Mouse (Mus musculus) stomach, embryonic 15.5 days (tissue): Measurements from ENCODE around the gene Casp8. TPM values are rescaled to one million over a fixed set of nuclear protein-coding genes. Genes with fewer than 3 reads are reported as not detected.
A peak's percentile ranks its signal among the peaks of the same experiment; 100 is the strongest.
"Not testable (repeated sequence)": the region's sequence is repeated elsewhere in the genome, so short reads cannot be mapped to it uniquely, and the experiment has no call there.

Source experiments
- ATAC-seq: fragments of 200-750 bp; cut with Nextera tagmentation; 2 replicates; pipeline ENCODE4 v1.8.0; 2017; ENCODE audit warnings: low read depth, moderate number of reproducible peaks, moderate TSS enrichment; ENCODE audit not compliant: insufficient read depth, low FRiP score
- H3K27ac ChIP-seq: fragments of 300-500 bp; sonication (generic); 2 replicates; pipeline ENCODE4 v1.5.1; 2015; ENCODE audit warnings: mild to moderate bottlenecking, inconsistent platforms
- H3K27me3 ChIP-seq: fragments of 300-500 bp; sonication (generic); replicated peaks from 2 replicates; pipeline ENCODE4 v1.6.1; 2015; ENCODE audit warnings: inconsistent platforms
- H3K36me3 ChIP-seq: fragments of 300-500 bp; sonication (generic); 2 replicates; pipeline ENCODE4 v1.6.1; 2015; ENCODE audit warnings: inconsistent platforms
- H3K4me1 ChIP-seq: fragments of 300-500 bp; sonication (generic); 2 replicates; pipeline ENCODE4 v1.6.1; 2015; ENCODE audit warnings: inconsistent platforms
- H3K4me2 ChIP-seq: fragments of 300-500 bp; sonication (generic); 2 replicates; pipeline ENCODE4 v1.6.1; 2015; ENCODE audit warnings: mild to moderate bottlenecking, inconsistent platforms
- H3K4me3 ChIP-seq: fragments of 300-500 bp; sonication (generic); replicated peaks from 2 replicates; pipeline ENCODE4 v1.5.1; 2015; ENCODE audit warnings: inconsistent platforms
- H3K9ac ChIP-seq: fragments of 300-500 bp; sonication (generic); 2 replicates; pipeline ENCODE4 v1.6.1; 2015; ENCODE audit warnings: inconsistent platforms
- H3K9me3 ChIP-seq: fragments of 300-500 bp; sonication (generic); 2 replicates; pipeline ENCODE4 v1.6.1; 2016; ENCODE audit warnings: inconsistent platforms
- WGBS: fragments of 180-500 bp; shearing (Covaris S2); methylation state at CpG from one replicate; pipeline ENCODE4 v1.1.7; 2015; 5-methylcytosine and 5-hydroxymethylcytosine counted together
- polyA plus RNA-seq: library from polyadenylated mRNA; unstranded; fragments of >200 nt; fragmentation: Nextera tagmentation; extraction: Ambion mirVana; gene quantifications from 2 replicates; pipeline ENCODE4 v1.2.1, GENCODE M21; 2015

The Casp8 gene
- polyA plus RNA-seq, 1 experiment from 2014 or later = 41.8 TPM

DNA sequence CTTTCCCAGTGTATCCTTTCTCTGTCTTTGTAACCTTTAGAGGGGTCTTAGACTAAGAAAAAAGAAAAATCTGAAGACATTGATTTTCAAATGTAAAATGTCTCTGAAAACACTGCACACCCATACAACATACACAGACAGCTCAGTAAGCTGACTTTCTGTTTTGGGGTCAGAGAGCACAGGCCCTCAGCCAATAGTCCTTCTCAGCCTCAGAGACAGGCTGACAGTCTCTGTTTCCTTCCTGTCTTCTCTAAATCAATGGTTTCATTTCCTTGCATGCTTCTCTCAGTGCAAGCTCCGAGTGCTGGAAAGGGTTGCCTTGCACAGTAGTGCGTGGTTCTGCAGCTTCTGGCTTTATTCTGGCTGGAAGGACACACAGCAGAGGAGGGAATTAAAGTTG, 21.3 kb upstream of the Casp8 start:
- ATAC-seq = no peak
- no peak overlapping the region for H3K27ac ChIP-seq
- no peak overlapping the region for H3K4me2 ChIP-seq
- H3K9me3 ChIP-seq = no peaks in the 10 kb centered on the region
- 55% methylated on average over 2 of the region's 2 CpGs for WGBS
- H3K36me3 ChIP-seq = no peaks in the 10 kb centered on the region
- H3K27me3 ChIP-seq = no peaks in the 10 kb centered on the region
- no peak overlapping the region for H3K9ac ChIP-seq
- H3K4me3 ChIP-seq = no peak overlapping the region
- no peaks in the 10 kb centered on the region for H3K4me1 ChIP-seq

DNA sequence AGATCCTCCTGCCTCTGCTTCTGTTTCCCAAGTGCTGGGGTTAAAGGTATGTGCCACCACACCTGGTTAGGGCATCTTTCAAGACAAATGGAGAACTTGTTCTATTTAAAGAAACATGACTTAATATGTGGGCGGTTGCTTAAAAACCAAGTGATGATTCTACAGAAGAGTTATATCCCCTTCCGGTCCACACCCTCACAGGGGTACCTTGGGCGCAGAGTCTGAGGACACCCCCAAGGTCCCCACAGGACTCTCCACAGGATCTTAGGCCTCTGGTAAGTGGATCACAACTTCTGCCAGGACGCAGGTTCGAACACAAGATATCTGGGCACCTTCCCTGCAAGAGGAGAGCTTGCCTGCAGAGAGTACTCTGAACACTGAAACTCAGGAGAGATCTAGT, 19.8 kb upstream of the Casp8 start:
- ATAC-seq = no peak
- WGBS = 93% methylated on average over 5 of the region's 5 CpGs
- no peak overlapping the region for H3K4me2 ChIP-seq

DNA sequence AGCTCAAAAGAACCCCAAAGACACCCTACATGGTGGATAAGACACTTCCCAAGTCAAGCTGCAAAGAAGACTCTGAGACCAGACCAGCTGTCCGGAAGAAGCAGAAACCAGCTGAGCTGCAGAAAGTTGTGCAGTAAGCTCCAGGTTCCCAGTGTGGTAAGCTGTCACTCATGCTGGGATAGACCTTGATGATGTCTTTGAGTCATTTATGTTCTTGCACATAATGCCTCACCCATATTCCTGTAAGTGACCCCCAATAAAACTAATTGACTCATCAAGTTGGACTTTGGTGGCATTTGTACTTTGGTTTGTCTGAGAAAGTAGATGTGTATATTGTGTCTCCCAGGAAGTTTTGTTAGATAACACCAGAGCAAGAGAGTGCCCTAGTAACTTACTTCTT, 17.6 kb upstream of the Casp8 start:
- 93% methylated on average over 1 of the region's 1 CpGs for WGBS
- H3K27ac ChIP-seq = no peak overlapping the region
- ATAC-seq = no peak

More for the DNA sequence above, 19.8 kb upstream of the Casp8 start:
- Histone ChIP-seq H3K4me3 (no peak overlapping the region), H3K27ac (no peak overlapping the region), H3K4me1 (no peaks in the 10 kb centered on the region), H3K9ac (no peak overlapping the region), H3K27me3 (no peaks in the 10 kb centered on the region), H3K9me3 (no peaks in the 10 kb centered on the region), H3K36me3 (no peaks in the 10 kb centered on the region)

DNA sequence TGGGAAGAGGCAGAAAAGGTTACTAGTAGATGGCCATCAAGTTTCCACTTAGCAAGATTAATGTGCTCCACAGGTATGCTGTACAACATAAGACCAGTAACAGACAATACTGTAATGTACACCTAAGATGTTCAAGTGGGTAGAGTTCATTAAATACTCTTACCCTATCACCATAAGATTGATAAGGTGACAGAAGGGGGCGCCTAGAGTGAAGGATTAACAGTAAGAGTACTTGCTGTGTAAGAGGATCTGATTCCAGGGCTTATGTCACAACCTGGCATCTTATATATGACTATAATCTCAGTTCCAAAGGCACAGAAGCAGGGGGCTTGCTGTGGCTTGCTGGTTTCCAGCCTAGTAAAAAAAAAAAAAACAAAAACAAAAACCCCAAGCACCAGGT, 16.9 kb upstream of the Casp8 start:
- Histone ChIP-seq H3K36me3 (no peaks in the 10 kb centered on the region), H3K9me3 (no peaks in the 10 kb centered on the region), H3K9ac (no peak overlapping the region), H3K27me3 (no peaks in the 10 kb centered on the region), H3K27ac (no peak overlapping the region), H3K4me3 (no peak overlapping the region), H3K4me2 (no peak overlapping the region), H3K4me1 (no peaks in the 10 kb centered on the region)
- 10% methylated on average over 1 of the region's 1 CpGs for WGBS
- ATAC-seq = no peak

More for the DNA sequence above, 17.6 kb upstream of the Casp8 start:
- Histone ChIP-seq H3K9ac (no peak overlapping the region), H3K4me1 (no peaks in the 10 kb centered on the region), H3K9me3 (no peaks in the 10 kb centered on the region), H3K27me3 (no peaks in the 10 kb centered on the region), H3K4me2 (no peak overlapping the region), H3K36me3 (no peaks in the 10 kb centered on the region), H3K4me3 (no peak overlapping the region)

DNA sequence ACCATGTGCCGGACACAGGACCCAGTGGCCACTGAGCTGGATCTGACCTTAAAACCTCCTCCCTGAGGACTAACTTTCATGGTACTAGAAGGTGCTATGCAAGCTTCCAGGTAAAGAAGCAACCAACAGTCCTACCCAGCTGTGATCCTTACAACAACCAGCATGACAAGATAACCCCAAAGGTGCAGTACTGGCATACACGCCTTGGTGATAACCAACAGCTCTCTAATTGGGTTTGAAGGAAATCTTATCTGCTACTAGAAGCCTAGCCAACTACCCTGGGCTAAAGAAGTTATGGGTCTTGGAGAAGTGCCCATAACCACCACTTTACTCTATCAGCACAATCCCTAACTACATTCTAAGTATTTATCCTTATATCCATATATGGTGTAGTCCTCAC, 8.9 kb upstream of the Casp8 start:
- Histone ChIP-seq H3K9ac (no peak overlapping the region), H3K27ac (no peak overlapping the region), H3K9me3 (no peaks in the 10 kb centered on the region), H3K27me3 (no peaks in the 10 kb centered on the region), H3K4me3 (no peak overlapping the region), H3K4me1 (no peaks in the 10 kb centered on the region), H3K36me3 (no peaks in the 10 kb centered on the region), H3K4me2 (no peak overlapping the region)
- no peak for ATAC-seq
- 84% methylated on average over 2 of the region's 2 CpGs for WGBS

DNA sequence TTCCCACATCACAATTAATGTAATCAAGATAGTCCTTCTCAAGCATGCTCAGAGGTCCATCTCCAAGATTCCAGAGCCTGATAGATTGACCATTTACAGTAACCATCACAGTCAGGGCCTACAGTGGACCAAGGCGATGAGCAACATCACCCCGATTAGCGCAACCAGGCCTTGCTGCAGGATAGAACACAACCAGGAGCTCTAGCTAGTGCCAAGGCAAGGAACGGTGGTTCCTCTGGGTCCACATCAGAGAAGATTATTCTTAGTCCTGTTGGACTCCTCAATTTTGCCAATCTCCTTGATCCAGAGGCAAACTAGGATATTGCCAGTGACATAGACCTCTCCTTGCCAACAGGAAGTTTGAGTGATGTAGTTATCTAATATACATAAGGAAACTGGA, 6.8 kb upstream of the Casp8 start:
- Histone ChIP-seq H3K4me1 (no peaks in the 10 kb centered on the region), H3K9me3 (no peaks in the 10 kb centered on the region), H3K4me2 (no peak overlapping the region), H3K27ac (no peak overlapping the region), H3K9ac (no peak overlapping the region), H3K4me3 (no peak overlapping the region), H3K27me3 (no peaks in the 10 kb centered on the region), H3K36me3 (no peaks in the 10 kb centered on the region)
- ATAC-seq = no peak
- over 99% methylated on average over 4 of the region's 4 CpGs for WGBS

DNA sequence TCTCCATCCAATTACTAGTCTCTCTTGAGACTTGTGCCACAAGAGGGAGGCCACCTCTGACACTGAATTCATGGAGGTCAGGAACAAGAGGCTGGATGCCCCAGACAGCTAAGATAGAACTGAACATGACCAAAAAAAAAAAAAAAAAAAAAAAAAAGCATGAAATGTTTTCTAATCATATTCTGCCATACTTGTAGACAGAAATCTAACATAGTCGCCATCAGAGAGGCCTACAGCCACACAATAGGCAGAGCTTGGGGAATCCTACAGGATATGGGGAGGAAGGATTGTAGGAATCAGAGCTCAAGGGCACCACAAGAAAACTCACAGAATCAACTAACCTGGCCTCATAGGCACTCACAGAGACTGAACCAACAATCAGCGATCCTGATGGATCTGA, 469 bp upstream of the Casp8 start:
- H3K4me3 ChIP-seq = peak overlapping the region; percentile 52
- 0 out of 2 replicates have a peak, but pooled peaks cover 2% of the 10 kb centered on the region for H3K36me3 ChIP-seq
- no peaks in the 10 kb centered on the region for H3K4me1 ChIP-seq
- H3K9me3 ChIP-seq = no peaks in the 10 kb centered on the region
- peak overlapping the region; percentile 88 for H3K27ac ChIP-seq
- H3K9ac ChIP-seq = no peak overlapping the region
- H3K27me3 ChIP-seq = no peaks in the 10 kb centered on the region
- peak overlapping the region; percentile 78 for H3K4me2 ChIP-seq
- no peak for ATAC-seq
- WGBS = 50% methylated on average over 2 of the region's 2 CpGs

DNA sequence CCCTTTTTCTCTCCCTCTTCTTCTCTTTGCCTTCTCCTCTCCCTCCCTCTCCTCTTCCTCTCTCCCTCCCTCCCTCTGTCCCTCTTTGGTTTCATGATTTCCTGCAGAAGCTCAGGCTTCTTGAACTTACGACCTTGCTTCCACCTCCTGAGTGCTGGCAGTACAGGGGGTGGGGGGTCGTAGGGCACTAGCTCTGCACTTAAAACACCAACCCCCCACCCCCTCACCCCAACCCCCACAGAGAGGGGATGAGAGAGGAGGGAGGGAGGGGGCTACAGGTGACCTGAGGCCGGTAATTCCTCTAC, 837 bp downstream of the Casp8 start:
- Histone ChIP-seq H3K27ac (peak overlapping the region; percentile 88), H3K9ac (peak overlapping the region; percentile 59), H3K36me3 (0 out of 2 replicates have a peak, but pooled peaks cover 2% of the 10 kb centered on the region), H3K4me3 (peak overlapping the region; percentile 52), H3K4me2 (peak overlapping the region; percentile 78), H3K27me3 (no peaks in the 10 kb centered on the region), H3K9me3 (no peaks in the 10 kb centered on the region), H3K4me1 (no peaks in the 10 kb centered on the region)
- ATAC-seq = 0 out of 2 replicates have a peak, but pooled peaks have one; percentile 8
- WGBS = 3% methylated on average over 3 of the region's 3 CpGs

DNA sequence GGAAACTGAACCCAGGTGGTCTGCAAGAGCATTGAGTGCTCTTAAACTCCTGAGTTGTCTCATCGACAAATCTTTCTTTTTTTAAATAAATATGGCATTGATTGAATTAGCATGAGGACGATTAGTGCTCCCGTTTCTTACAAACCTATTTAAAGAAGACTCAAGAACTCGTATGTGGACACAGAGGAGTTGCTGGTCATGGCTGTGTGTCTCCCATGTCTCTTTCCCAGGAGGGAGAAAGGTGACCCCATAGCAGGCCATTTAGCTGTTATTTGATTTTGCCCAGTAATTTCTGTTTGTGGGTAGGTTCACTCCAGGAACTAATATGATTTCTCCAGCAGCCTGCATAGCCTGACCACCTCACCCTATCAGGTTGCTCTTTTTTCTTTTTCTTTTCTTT, 1.7 kb downstream of the Casp8 start:
- H3K4me3 ChIP-seq = peak overlapping the region; percentile 10; the same call in 1 of the 2 replicates
- WGBS = 47% methylated on average over 4 of the region's 4 CpGs
- ATAC-seq = no peak

DNA sequence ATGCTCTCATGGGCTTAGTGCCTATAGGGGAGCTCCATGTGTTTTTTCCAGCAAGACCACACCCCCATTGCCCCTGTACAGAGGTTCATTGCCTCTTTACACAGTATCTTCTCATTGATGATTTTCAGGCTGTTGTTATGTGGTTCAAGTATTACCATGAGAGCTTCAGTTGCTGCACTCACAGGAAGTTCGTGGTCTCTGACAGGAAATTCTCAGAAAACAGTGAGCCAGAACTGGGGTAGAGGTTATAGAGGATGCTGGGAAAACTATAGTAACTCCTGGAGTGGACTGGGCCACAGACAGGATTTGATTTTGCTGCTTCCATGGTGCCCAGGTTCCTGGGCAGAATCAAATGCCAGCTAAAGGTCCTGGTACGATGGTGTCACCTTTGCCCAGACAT, 2.2 kb downstream of the Casp8 start:
- WGBS = 69% methylated on average over 2 of the region's 2 CpGs
- Histone ChIP-seq H3K4me3 (no peak overlapping the region), H3K9me3 (no peaks in the 10 kb centered on the region), H3K4me1 (no peaks in the 10 kb centered on the region), H3K36me3 (0 out of 2 replicates have a peak, but pooled peaks cover 2% of the 10 kb centered on the region), H3K27me3 (no peaks in the 10 kb centered on the region), H3K4me2 (peak overlapping the region; percentile 39), H3K9ac (no peak overlapping the region), H3K27ac (no peak overlapping the region)
- no peak for ATAC-seq

More for the DNA sequence above, 1.7 kb downstream of the Casp8 start:
- Histone ChIP-seq H3K9ac (no peak overlapping the region), H3K4me2 (peak overlapping the region; percentile 39), H3K27ac (no peak overlapping the region), H3K4me1 (no peaks in the 10 kb centered on the region), H3K27me3 (no peaks in the 10 kb centered on the region), H3K36me3 (0 out of 2 replicates have a peak, but pooled peaks cover 2% of the 10 kb centered on the region), H3K9me3 (no peaks in the 10 kb centered on the region)

DNA sequence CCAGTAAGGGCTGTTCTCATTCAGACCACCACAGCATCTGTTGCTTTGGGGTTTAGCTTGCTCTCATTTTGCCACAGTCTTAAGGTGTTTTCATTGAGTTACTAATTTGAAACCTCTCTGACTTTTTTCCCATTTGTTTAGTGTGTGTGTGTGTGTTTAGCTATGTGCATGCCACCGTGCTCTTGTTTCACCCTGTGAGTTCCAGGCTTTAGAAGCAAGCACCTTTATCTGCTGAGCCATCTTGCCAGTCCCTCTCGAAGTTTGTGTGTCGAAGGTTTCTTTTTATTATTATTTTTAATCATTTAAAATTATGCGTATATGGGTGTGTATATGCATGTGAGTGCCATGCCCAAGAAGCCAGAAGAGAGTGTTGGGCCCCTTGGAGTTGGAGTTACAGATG, 3.7 kb downstream of the Casp8 start:
- 0 out of 2 replicates have a peak, but pooled peaks cover 2% of the 10 kb centered on the region for H3K36me3 ChIP-seq
- no peak for ATAC-seq
- H3K27ac ChIP-seq = no peak overlapping the region
- no peaks in the 10 kb centered on the region for H3K27me3 ChIP-seq
- H3K9me3 ChIP-seq = no peaks in the 10 kb centered on the region
- H3K9ac ChIP-seq = no peak overlapping the region
- H3K4me3 ChIP-seq = no peak overlapping the region
- H3K4me1 ChIP-seq = no peaks in the 10 kb centered on the region
- WGBS = 95% methylated on average over 4 of the region's 4 CpGs
- no peak overlapping the region for H3K4me2 ChIP-seq

DNA sequence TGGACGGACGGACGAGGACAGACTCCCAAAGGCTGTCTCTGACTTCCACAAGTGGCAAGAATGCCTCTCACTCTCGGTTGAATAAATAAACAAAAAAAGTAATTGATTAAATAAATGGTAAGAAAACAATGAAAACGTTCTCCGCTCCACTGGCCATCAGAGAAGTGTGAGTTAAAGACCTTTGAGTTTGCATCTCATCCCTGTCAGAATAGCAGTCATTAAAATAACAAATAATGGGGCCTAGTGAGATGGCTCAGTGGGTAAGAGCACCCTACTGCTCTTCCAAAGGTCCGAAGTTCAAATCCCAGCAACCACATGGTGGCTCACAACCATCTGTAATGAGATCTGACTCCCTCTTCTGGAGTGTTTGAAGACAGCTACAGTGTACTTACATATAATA, 5.5 kb downstream of the Casp8 start:
- H3K9me3 ChIP-seq, H3K27me3 ChIP-seq, H3K4me2 ChIP-seq, H3K9ac ChIP-seq, H3K4me1 ChIP-seq, H3K27ac ChIP-seq, ATAC-seq, H3K36me3 ChIP-seq, H3K4me3 ChIP-seq: not testable (repeated sequence)
- WGBS = 77% methylated on average over 7 of the region's 7 CpGs

DNA sequence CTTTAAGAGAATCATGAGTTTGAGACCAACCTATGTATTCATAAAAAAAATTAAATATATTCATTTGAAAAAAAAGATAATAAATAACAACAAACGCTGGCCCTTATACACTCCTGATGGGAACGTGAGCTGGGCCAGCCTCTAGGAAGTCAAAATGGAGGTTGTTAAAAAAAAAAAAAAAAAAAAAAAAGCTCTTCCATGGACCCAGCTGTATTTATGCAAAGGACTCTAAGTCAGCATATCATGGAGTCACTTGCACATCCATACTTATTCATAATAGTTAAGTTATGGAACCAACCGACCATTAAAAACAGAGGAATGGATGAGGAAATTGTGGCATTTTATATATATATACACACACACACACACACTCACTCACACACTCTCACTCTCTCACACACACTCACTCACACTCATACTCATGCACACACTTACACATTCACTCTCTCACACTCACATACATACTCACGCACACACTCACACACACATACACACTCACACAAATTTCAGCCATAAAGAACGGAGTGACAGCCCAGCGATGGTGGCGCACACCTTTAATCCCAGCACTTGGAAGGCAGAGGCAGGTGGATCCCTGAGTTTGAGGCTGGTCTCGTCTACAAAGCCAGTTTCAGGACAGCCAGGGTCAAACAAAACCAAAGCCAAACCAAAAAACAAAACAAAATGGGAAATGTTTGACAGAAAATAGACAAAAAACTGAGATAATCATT, 6.5 kb downstream of the Casp8 start:
- H3K4me1 ChIP-seq = no peaks in the 10 kb centered on the region
- 88% methylated on average over 8 of the region's 8 CpGs for WGBS
- no peaks in the 10 kb centered on the region for H3K9me3 ChIP-seq
- H3K36me3 ChIP-seq = 0 out of 2 replicates have a peak, but pooled peaks cover 2% of the 10 kb centered on the region
- H3K4me3 ChIP-seq = no peak overlapping the region
- H3K9ac ChIP-seq = no peak overlapping the region
- H3K27me3 ChIP-seq = no peaks in the 10 kb centered on the region
- H3K27ac ChIP-seq = no peak overlapping the region
- no peak overlapping the region for H3K4me2 ChIP-seq
- no peak for ATAC-seq
